Mouse (Mus musculus): ENCODE measurements at regions not wholly inside any gene's neighbourhood (a gene's known extent, or its start where the extent isn't known, plus 50 kb on each side); places are given as distances from the start of the nearest gene placed in this dataset.
"Not testable (repeated sequence)": the region's sequence is repeated elsewhere in the genome, so short reads cannot be mapped to it uniquely, and the experiment has no call there.

GRCm38 (mm10) chr6:62889194-62889593 is 366.5 kb upstream of the Grid2 start:
- CTCF ChIA-PET = interaction anchor here (0.7 kb wide), 1 partner anchor 390 kb away, joined by 8 read pairs; no protein-coding TSS in a partner anchor

GRCm38 (mm10) chr6:62912758-62913157 is 342.9 kb upstream of the Grid2 start:
- CTCF ChIA-PET = no interaction called here

DNA sequence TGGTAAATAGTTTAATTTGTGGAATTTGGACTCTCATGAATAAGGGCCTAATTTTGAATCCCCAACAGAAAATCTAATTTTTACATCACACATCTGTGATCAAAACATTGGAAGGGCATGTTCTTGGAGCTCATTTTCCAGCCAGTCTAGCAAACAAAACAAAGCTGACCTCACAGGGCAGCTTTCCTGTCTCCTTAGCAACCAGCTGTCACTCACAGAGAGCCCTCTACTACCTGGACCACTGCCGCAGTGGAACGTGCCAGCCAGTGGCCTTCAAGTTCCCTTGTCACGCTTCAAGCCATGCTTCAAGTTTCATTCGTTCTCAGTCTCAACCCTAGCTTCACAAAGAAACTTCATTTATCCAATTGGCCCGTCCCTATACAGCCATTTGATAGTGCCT is 338.6 kb upstream of the Grid2 start:
- CTCF ChIA-PET = not testable (repeated sequence)

- CTCF ChIA-PET = no interaction called here
These were observed 337.7 kb upstream of the Grid2 start for GRCm38 (mm10) chr6:62917956-62918355.

DNA sequence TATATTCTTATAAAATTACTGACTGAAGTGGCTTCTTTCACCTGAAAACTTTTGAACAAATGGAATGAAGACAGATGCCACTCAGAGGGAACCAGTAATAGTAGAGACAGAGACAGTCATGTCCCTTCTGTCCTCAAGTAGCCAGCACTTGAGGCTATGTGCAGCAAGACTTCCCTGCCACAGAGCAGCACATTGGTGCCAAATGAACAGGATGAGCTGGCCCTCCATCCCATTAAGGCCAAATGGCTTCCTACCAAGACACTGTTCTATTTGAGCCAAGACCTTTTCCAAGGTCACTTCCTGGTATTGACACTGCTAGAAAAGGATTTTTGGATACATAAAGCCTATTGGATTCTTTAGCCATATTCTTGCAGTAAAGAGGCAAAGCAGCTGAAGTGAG is 336.6 kb upstream of the Grid2 start:
- CTCF ChIA-PET = no interaction called here

Measured in spleen, embryonic (tissue).